Mouse (Mus musculus) testis, adult 2 months (tissue): Measurements from ENCODE around the gene Rpl21. TPM values are rescaled to one million over a fixed set of nuclear protein-coding genes. Genes with fewer than 3 reads are reported as not detected.

ENCODE experiments used
- H3K27ac ChIP-seq: fragments of 200-500 bp; 2 replicates; pipeline ENCODE4 v1.5.1; 2012; ENCODE audit warnings: low read depth, low read length; ENCODE audit not compliant: control insufficient read depth, insufficient read depth
- H3K27me3 ChIP-seq: fragments of 200-500 bp; 2 replicates; pipeline ENCODE4 v1.6.1; 2012; ENCODE audit warnings: mild to moderate bottlenecking, low read length, moderate library complexity; ENCODE audit not compliant: control insufficient read depth, insufficient read depth
- H3K36me3 ChIP-seq: fragments of 200-500 bp; 2 replicates; pipeline ENCODE4 v1.6.1; 2012; ENCODE audit warnings: mild to moderate bottlenecking, low read length; ENCODE audit not compliant: control insufficient read depth, insufficient read depth
- H3K4me1 ChIP-seq: fragments of 200-500 bp; 2 replicates; pipeline ENCODE4 v1.6.1; 2012; ENCODE audit warnings: low read length; ENCODE audit not compliant: control insufficient read depth, insufficient read depth
- H3K4me3 ChIP-seq: fragments of 200-500 bp; 2 replicates; pipeline ENCODE4 v1.5.1; 2012; ENCODE audit warnings: low read depth, mild to moderate bottlenecking, low read length, moderate library complexity, mixed read lengths; ENCODE audit not compliant: control insufficient read depth
- CTCF ChIP-seq: fragments of 200-500 bp; IDR thresholded peaks from 2 replicates; pipeline ENCODE4 v1.5.1; 2012; ENCODE audit warnings: low read depth, mild to moderate bottlenecking, inconsistent platforms, low read length, moderate library complexity; ENCODE audit not compliant: control insufficient read depth, insufficient read depth, insufficient replicate concordance
- POLR2A ChIP-seq: fragments of 200-500 bp; IDR thresholded peaks from 2 replicates; pipeline ENCODE4 v1.6.1; 2012; ENCODE audit warnings: low read depth, mild to moderate bottlenecking, inconsistent platforms, low read length, moderate library complexity; ENCODE audit not compliant: control insufficient read depth
- polyA plus RNA-seq: library from polyadenylated mRNA; depleted of rRNA; stranded (reverse); fragments of >200 nt; gene quantifications from 2 replicates; pipeline ENCODE4 v1.2.3, GENCODE M21; 2012

Rpl21 gene
- polyA plus RNA-seq, 1 experiment, result 58.3 TPM

- no peak for TF ChIP-seq CTCF
- H3K36me3 ChIP-seq, result no peaks in the 10 kb centered on the region
- no peaks in the 10 kb centered on the region for H3K27me3 ChIP-seq
- no peak overlapping the region for H3K4me3 ChIP-seq
- H3K4me1 ChIP-seq, result peaks cover 5% of the 10 kb centered on the region
- no peak overlapping the region for H3K27ac ChIP-seq
These were observed 19.8 kb upstream of the Rpl21 start for GRCm38 (mm10) chr5:146812866-146813265.

DNA sequence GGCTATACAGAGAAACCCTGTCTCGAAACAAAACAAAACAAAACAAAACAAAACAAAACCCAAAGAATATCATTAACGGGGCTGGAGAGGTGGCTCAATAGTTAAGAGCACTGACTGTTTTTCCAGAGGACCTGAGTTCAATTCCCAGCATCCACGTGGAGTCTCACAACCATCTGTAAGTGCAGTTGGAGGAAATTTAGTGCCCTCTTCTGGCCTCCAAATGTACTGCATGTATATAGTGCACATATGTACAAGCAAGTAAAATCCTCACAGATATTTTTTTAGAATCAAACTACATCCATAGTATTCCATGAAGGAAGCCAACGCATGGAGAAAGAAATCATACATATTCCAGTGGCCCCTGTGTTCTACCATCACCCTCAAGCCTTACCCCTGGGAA, 19.3 kb upstream of the Rpl21 start:
- H3K4me1 ChIP-seq, result peaks cover 2% of the 10 kb centered on the region
- TF ChIP-seq POLR2A (no peak), CTCF (no peak)
- no peak overlapping the region for H3K27ac ChIP-seq
- no peaks in the 10 kb centered on the region for H3K27me3 ChIP-seq
- no peaks in the 10 kb centered on the region for H3K36me3 ChIP-seq
- no peak overlapping the region for H3K4me3 ChIP-seq

DNA sequence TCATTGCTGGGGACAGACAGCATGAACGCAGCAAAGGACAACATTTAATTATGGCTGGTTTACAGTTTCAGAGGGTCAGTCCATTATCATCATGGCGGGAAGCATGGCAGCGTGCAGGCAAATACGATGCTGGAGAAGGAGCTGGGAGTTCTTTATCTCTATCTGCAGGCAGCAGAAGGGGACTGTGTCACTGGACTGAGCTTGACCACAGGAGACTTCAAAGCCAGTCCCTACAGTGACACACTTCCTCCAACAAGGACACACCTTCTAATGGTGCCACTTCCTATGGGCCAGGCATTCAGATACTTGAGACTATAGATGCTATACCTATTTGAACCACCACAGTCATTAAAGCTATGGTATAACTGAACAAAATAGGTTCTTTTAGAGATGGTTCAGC, 17.3 kb upstream of the Rpl21 start:
- Histone ChIP-seq H3K36me3 (no peaks in the 10 kb centered on the region), H3K27ac (no peak overlapping the region), H3K27me3 (no peaks in the 10 kb centered on the region), H3K4me1 (no peaks in the 10 kb centered on the region), H3K4me3 (no peak overlapping the region)
- TF ChIP-seq POLR2A (no peak), CTCF (no peak)

GRCm38 (mm10) chr5:146817583-146817982, 15.1 kb upstream of the Rpl21 start:
- peak overlapping the region; percentile 46 for H3K4me3 ChIP-seq
- H3K27me3 ChIP-seq, result no peaks in the 10 kb centered on the region
- H3K4me1 ChIP-seq, result no peaks in the 10 kb centered on the region
- H3K36me3 ChIP-seq, result no peaks in the 10 kb centered on the region
- H3K27ac ChIP-seq, result no peak overlapping the region
- TF ChIP-seq POLR2A, result no peak
- no peak for TF ChIP-seq CTCF

DNA sequence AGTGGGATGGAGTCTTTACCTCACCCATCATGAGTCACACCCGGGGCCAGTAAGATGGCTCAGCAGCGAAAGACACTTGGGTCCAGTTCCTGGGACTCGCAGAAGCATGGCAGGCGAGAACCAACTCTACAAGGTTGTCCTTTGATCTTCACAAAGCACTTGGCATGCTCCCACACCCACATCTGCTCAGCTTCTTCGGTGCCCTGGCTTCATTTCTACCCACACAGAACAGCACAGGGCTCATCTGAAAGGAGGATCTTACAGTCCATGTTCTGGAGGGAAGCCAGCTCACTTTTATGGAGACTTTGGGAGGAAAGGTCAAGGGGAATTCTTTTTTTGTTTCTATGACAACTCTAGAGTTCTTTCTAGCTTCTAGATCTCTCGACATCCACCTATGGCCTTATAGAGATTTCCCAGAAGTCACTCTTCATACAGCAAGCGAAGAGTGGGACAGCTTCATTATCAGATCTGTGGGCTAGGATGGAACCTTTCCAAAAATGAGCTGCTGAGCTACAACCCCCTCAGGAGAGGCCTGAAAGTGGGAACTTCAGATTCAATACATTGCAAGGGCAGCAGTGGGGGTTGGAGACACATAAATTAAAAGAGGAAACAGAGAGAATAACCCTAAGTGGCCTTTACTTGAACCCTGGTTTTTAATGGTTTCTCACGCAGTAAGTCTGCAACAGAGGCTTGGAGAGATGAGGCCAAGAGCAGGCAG, 13.6 kb upstream of the Rpl21 start:
- peak overlapping the region; percentile 68 for H3K4me3 ChIP-seq
- no peaks in the 10 kb centered on the region; the same call in 1 of the 2 replicates for H3K4me1 ChIP-seq

GRCm38 (mm10) chr5:146823005-146823404, 9.7 kb upstream of the Rpl21 start:
- H3K36me3 ChIP-seq, result no peaks in the 10 kb centered on the region
- H3K27me3 ChIP-seq, result no peaks in the 10 kb centered on the region

More for the DNA sequence above, 13.6 kb upstream of the Rpl21 start:
- H3K27me3 ChIP-seq, result no peaks in the 10 kb centered on the region
- TF ChIP-seq POLR2A, result no peak
- no peak for TF ChIP-seq CTCF
- no peaks in the 10 kb centered on the region for H3K36me3 ChIP-seq
- H3K27ac ChIP-seq, result no peak overlapping the region

DNA sequence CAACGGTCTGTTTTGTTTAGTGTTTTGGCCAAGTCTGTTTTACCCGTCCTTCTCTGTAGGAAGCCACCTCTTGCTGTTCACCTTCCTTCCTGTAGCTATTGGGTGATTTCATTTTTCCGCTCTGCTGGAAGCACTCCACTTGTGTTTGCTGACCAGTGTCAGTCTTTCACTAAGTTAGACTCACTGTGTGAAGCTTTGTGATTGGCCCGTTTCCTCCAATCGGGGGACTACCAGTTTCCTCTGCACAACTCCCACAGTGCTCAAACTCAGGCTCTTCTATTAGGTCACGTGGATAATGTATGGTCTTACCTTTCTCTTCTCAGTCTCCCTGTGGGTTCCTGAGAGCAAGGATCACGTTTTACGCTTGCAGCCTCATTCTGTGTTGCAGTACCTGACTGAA, 3.2 kb upstream of the Rpl21 start:
- Histone ChIP-seq H3K27ac (no peak overlapping the region), H3K4me3 (no peak overlapping the region), H3K27me3 (no peaks in the 10 kb centered on the region), H3K4me1 (peaks cover 4% of the 10 kb centered on the region), H3K36me3 (no peaks in the 10 kb centered on the region)
- no peak for TF ChIP-seq POLR2A
- no peak for TF ChIP-seq CTCF

More at GRCm38 (mm10) chr5:146823005-146823404, 9.7 kb upstream of the Rpl21 start:
- Histone ChIP-seq H3K4me1 (peaks cover 3% of the 10 kb centered on the region), H3K4me3 (no peak overlapping the region), H3K27ac (no peak overlapping the region)
- TF ChIP-seq CTCF (no peak), POLR2A (no peak)
